Comparison of ENCODE assay signal across 11 mouse cellular contexts in the genomic region with DNA sequence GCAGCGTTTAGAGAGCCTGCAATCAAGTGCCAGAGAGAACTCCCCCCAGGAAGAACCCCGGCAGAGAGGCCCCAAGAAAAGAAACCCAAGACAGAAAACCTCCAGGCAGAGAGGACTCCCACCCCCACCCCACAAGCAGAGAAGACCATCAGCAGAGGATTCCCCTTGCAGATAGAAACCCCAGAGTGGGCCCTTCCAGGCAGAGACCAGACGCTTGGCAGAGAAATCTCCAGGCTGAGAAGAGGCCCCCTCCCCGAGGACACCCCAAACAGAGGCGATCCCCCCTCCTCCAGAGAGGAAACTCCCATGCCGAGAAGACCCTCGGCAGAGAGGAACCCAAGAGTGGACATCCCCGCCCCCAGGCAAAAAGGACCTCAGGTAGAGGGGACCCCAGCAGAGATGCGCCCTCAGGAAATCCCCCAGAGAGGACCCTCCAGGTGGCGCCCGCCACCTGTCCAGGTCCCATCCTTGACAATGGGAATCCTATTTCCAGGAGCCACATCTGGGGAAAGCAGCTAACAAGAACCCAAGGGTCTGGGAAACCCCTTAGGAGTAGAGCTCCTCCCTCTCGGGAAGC. TPM values are rescaled to one million over a fixed set of nuclear protein-coding genes. Genes with fewer than 3 reads are reported as not detected.
DNase-seq lines count a peak whose midpoint lies in the region; ATAC-seq and TF ChIP-seq lines count a peak whose summit lies in the region.
"Had no signal": no experiment of that assay in that cellular context is flagged by ENCODE, and none has a peak within 500 bp of the region (broad histone marks: within the 10 kb centered on the region; RNA-seq: fewer than 3 reads in every experiment).

No protein-coding gene starts in this region.

- H3K4me2 ChIP-seq in kidney, embryonic 16.5 days (replicated peaks; ENCODE audit: low read depth, low read length): peak overlapping the region; percentile 89
- peak overlapping the region; percentile 95 for H3K4me2 ChIP-seq in intestine, embryonic 14.5 days (ENCODE audit: low read length)
- peak overlapping the region; percentile 85 for H3K4me2 ChIP-seq in neural tube, embryonic 12.5 days (replicated peaks)

- no peak for ATAC-seq in kidney, embryonic 16.5 days (ENCODE audit: low FRiP score, low TSS enrichment)
- ATAC-seq in intestine, embryonic 14.5 days (replicated peaks; ENCODE audit: low FRiP score, low TSS enrichment, low read depth): no peak
- no peak for ATAC-seq in neural tube, embryonic 12.5 days (ENCODE audit: low FRiP score, low read depth)

- no peak for TF ChIP-seq POLR2A in cortical plate, adult 2 months (IDR thresholded peaks at IDR 0.05; ENCODE audit: extremely low read depth, insufficient read depth, low read length)

- H3K36me3 ChIP-seq in kidney, embryonic 16.5 days (ENCODE audit: insufficient read depth, low read length): no peaks in the 10 kb centered on the region
- H3K36me3 ChIP-seq in intestine, embryonic 14.5 days (ENCODE audit: control insufficient read depth, insufficient read depth, low read length): no peaks in the 10 kb centered on the region
- no peaks in the 10 kb centered on the region for H3K36me3 ChIP-seq in neural tube, embryonic 12.5 days

- WGBS in kidney, embryonic 16.5 days: 7% methylated on average over 12 of the region's 12 CpGs
- 8% methylated on average over 12 of the region's 12 CpGs for WGBS in intestine, embryonic 14.5 days
- 10% methylated on average over 12 of the region's 12 CpGs for WGBS in neural tube, embryonic 12.5 days

- no peak overlapping the region for H3K9ac ChIP-seq in kidney, embryonic 16.5 days (replicated peaks; ENCODE audit: low read length)
- H3K9ac ChIP-seq in intestine, embryonic 14.5 days (ENCODE audit: low read length): no peak overlapping the region
- peak overlapping the region; percentile 42 for H3K9ac ChIP-seq in neural tube, embryonic 12.5 days

- no peak for TF ChIP-seq CTCF in cortical plate, adult 2 months (IDR thresholded peaks at IDR 0.05; ENCODE audit: extremely low read depth, insufficient read depth, low read length)

- peaks cover 8% of the 10 kb centered on the region for H3K4me1 ChIP-seq in kidney, embryonic 16.5 days (ENCODE audit: insufficient read depth, low read length)
- peaks cover 8% of the 10 kb centered on the region for H3K4me1 ChIP-seq in cortical plate, adult 2 months (ENCODE audit: control insufficient read depth, insufficient read depth, low read length)
- no peaks in the 10 kb centered on the region for H3K4me1 ChIP-seq in intestine, embryonic 14.5 days (replicated peaks; ENCODE audit: control insufficient read depth, insufficient read depth, low read length)
- no peaks in the 10 kb centered on the region for H3K4me1 ChIP-seq in neural tube, embryonic 12.5 days

- H3K9me3 ChIP-seq in kidney, embryonic 16.5 days (ENCODE audit: low read length): no peaks in the 10 kb centered on the region
- no peaks in the 10 kb centered on the region for H3K9me3 ChIP-seq in intestine, embryonic 14.5 days (ENCODE audit: control insufficient read depth, low read length)
- no peaks in the 10 kb centered on the region for H3K9me3 ChIP-seq in neural tube, embryonic 12.5 days

- DNase-seq in kidney, postnatal 36 days: no peak
- peak; percentile 53 for DNase-seq in intestine, embryonic 14.5 days (ENCODE audit: low spot score)
- DNase-seq in layer of hippocampus, adult 8-10 months (ENCODE audit: low spot score in 2 of 2): no peak
- no peak for DNase-seq in adrenal gland, postnatal 14 days
- no peak for DNase-seq in kidney, adult 11 months

- H3K27ac ChIP-seq in kidney, embryonic 16.5 days (ENCODE audit: low read length): no peak overlapping the region
- H3K27ac ChIP-seq in cortical plate, adult 2 months (ENCODE audit: insufficient read depth, low read length): peak overlapping the region; percentile 89
- no peak overlapping the region for H3K27ac ChIP-seq in intestine, embryonic 14.5 days (ENCODE audit: low read depth)
- H3K27ac ChIP-seq in neural tube, embryonic 12.5 days: no peak overlapping the region

- peak overlapping the region; percentile 53 for H3K4me3 ChIP-seq in kidney, embryonic 16.5 days (ENCODE audit: low read length)
- peak overlapping the region; percentile 99 for H3K4me3 ChIP-seq in cortical plate, adult 2 months (ENCODE audit: insufficient read depth, low read length)
- H3K4me3 ChIP-seq in intestine, embryonic 14.5 days (ENCODE audit: low read depth, low read length): peak overlapping the region; percentile 42
- H3K4me3 ChIP-seq in neural tube, embryonic 12.5 days: peak overlapping the region; percentile 51

- H3K27me3 ChIP-seq in kidney, embryonic 16.5 days (ENCODE audit: insufficient read depth, low read length): peaks cover 41% of the 10 kb centered on the region
- H3K27me3 ChIP-seq in intestine, embryonic 14.5 days (replicated peaks; ENCODE audit: control insufficient read depth, insufficient read depth, low read length): peaks cover 31% of the 10 kb centered on the region
- peaks cover 44% of the 10 kb centered on the region for H3K27me3 ChIP-seq in neural tube, embryonic 12.5 days (replicated peaks)

RNA-seq across cellular contexts. Expression of gene Sult4a1, which starts 0.5 kb away (rescaled TPM):
- polyA plus RNA-seq in kidney, embryonic 16.5 days (2015; fragmentation: Nextera tagmentation; extraction: Ambion mirVana): 0.65 and 1.3 TPM in 2 replicates
- 440 and 441 TPM in 2 replicates for polyA plus RNA-seq in cortical plate, adult 2 months (2012; rRNA removed)
- 4.5 and 5.8 TPM in 2 replicates for polyA plus RNA-seq in intestine, embryonic 14.5 days (2014; fragmentation: Nextera tagmentation; extraction: Ambion mirVana)
- 42.9 and 46.7 TPM in 2 replicates for polyA plus RNA-seq in neural tube, embryonic 12.5 days (2016; fragmentation: Nextera tagmentation; extraction: Ambion mirVana)
- 100 to 1,000 TPM; 302 to 347 (median 323) TPM for total RNA-seq in layer of hippocampus, adult 8-10 months (2022)
- total RNA-seq in adrenal gland, postnatal 14 days (2021): 4.2 and 8.4 TPM in 2 replicates
- total RNA-seq: common myeloid progenitor, adult 5-6 weeks; MEL had no signal

RNA-seq across cellular contexts. Expression of gene Pnpla5, which starts 17.0 kb away (rescaled TPM):
- polyA plus RNA-seq in kidney, embryonic 16.5 days (2015; fragmentation: Nextera tagmentation; extraction: Ambion mirVana): not detected in 2 replicates
- polyA plus RNA-seq in cortical plate, adult 2 months (2012; rRNA removed): not detected in 2 replicates
- not detected in 2 replicates for polyA plus RNA-seq in intestine, embryonic 14.5 days (2014; fragmentation: Nextera tagmentation; extraction: Ambion mirVana)
- polyA plus RNA-seq in neural tube, embryonic 12.5 days (2016; fragmentation: Nextera tagmentation; extraction: Ambion mirVana): not detected in 2 replicates
- not detected for total RNA-seq in layer of hippocampus, adult 8-10 months (2022)
- 0.19 TPM in 1 of 2 replicates, not detected in the other for total RNA-seq in adrenal gland, postnatal 14 days (2021)
- total RNA-seq: common myeloid progenitor, adult 5-6 weeks; left cerebral cortex, postnatal 14 days; MEL had no signal

RNA-seq across cellular contexts. Expression of gene Efcab6, which starts 40.8 kb away (rescaled TPM):
- polyA plus RNA-seq in kidney, embryonic 16.5 days (2015; fragmentation: Nextera tagmentation; extraction: Ambion mirVana): 0.16 and 0.17 TPM in 2 replicates
- 10.9 and 11.0 TPM in 2 replicates for polyA plus RNA-seq in cortical plate, adult 2 months (2012; rRNA removed)
- 0.15 and 0.27 TPM in 2 replicates for polyA plus RNA-seq in intestine, embryonic 14.5 days (2014; fragmentation: Nextera tagmentation; extraction: Ambion mirVana)
- polyA plus RNA-seq in neural tube, embryonic 12.5 days (2016; fragmentation: Nextera tagmentation; extraction: Ambion mirVana): 0.41 and 0.46 TPM in 2 replicates
- 1 to 10 TPM; 5.0 to 8.6 (median 6.2) TPM for total RNA-seq in layer of hippocampus, adult 8-10 months (2022)
- not detected in 2 replicates for total RNA-seq in adrenal gland, postnatal 14 days (2021)
- total RNA-seq: common myeloid progenitor, adult 5-6 weeks; MEL had no signal

Comparison
In these comparisons a context has a peak if more than half of its experiments do, and no peak if none do; other contexts are left out.
1. H3K4me3 ChIP-seq: peak in every context shown above with its lines; median percentile 99 in cortical plate, adult 2 months; 53 in kidney, embryonic 16.5 days; 51 in neural tube, embryonic 12.5 days; 42 in intestine, embryonic 14.5 days.